Mouse (Mus musculus) thymus, adult 18-20 months (tissue): ENCODE data around the gene Taok2.
"Not testable (repeated sequence)": the region's sequence is repeated elsewhere in the genome, so short reads cannot be mapped to it uniquely, and the experiment has no call there.

Experiments used
- DNase-seq, 2 experiments: peaks; one replicate each; pipeline ENCODE4 v3.0.0; 2022; ENCODE audit warnings: mixed read lengths in 2 of 2

Taok2 gene

GRCm38 (mm10) chr7:126884286-126885164, at the start of gene Taok2:
Gene Taok2, minus strand, starts transcription at chr7:126884703.
- peak; percentile 94 to 95 for DNase-seq

GRCm38 (mm10) chr7:126932652-126933051, 48.1 kb upstream of the Taok2 start:
- no peak for DNase-seq

DNA sequence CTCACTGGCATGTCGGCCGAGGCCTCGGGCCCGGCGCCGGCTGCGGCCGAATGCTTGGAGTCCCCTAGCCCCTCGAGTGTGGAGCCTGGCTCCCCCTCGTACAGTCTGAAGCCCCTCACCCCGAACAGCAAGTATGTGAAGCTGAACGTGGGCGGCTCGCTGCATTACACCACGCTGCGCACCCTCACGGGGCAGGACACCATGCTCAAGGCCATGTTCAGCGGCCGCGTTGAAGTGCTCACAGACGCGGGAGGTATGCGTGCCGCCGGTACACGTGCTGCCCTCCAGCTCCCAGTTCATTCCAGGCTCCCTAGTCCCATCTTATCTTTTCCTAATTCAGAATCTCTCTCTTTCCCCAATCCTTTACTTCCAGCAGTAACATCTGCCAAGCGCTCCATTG, 44.5 kb upstream of the Taok2 start:
- DNase-seq = no peak

DNA sequence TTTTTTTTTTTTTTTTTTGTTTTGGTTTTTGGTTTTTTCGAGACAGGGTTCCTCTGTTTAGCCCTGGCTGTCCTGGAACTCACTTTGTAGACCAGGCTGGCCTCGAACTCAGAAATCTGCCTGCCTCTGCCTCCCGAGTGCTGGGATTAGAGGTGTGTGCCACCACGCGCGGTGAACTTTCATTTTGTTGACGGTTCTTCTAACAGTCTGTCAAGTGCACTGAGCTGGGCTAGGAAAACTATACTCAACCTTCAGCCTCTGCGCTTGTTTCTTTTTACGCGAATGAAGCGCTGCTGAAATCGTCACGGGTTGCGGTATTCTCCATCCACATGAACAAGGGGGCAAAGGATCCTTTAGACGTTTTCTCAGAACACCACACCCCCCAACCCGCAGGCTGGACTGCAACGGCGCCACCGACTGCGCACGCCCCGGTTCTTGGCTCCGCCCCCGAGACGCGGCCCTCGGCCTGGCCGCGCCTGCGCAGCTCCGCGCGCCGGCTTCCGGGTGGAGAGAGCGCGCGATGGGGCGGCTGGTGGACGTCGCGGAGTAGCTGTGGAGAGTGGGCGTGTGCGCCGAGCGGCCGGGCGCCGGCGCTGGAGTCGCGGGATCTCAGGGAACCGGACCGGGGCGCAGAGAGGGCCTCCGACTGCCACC, 44.0 kb upstream of the Taok2 start, which contains the start of gene Kctd13:
Gene Kctd13, plus strand, starts transcription at position 496 of the 654 bp plus-strand sequence.
- peak; percentile 86 for DNase-seq

DNA sequence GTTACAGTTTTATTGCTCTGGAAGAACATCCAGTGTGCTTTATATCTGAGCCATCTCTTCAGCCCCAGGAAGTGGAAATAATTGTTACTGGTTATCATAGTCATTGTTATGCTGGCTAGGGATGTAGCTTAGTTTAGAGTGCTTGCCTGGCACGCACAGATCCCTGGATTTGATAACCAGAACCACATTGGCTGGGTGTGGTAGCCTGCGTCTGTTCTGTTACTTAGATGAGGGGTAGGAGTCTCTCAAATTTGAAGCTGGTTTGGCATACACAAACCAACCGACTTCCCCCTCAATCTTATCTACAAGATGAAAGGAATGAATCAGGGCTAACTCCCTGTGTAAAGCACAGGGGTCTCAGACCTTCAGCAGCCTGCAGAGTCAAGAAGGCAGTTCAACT, 41.8 kb upstream of the Taok2 start:
- DNase-seq = no peak

- no peak for DNase-seq
Measured at GRCm38 (mm10) chr7:126923999-126924398, 39.5 kb upstream of the Taok2 start.

- no peak for DNase-seq
Measured at GRCm38 (mm10) chr7:126922624-126923060, 38.1 kb upstream of the Taok2 start, which contains the start of gene Tmem219. Gene Tmem219, minus strand, starts transcription at chr7:126922917.

DNA sequence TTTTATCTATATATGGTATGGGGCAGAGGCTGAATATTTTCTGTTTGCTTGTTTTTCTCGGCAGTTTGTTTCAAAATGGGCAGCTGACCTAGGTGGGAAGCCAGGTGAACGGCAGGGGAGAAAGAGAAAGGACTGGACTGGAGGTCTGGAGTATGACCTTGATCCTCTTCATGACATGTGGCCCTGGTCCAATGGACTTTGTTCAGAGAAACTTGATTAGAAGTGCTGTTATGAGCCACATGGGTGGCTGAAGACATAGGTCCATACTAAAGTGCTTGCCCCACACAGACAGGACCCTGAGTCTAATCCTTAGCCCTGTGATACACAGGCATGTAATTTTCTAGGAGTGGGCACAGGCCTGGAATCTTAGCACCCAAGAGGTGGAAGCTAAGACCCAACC, 37.1 kb upstream of the Taok2 start:
- DNase-seq = no peak

- DNase-seq = no peak
Measured at GRCm38 (mm10) chr7:126919973-126920372, 35.5 kb upstream of the Taok2 start.

DNA sequence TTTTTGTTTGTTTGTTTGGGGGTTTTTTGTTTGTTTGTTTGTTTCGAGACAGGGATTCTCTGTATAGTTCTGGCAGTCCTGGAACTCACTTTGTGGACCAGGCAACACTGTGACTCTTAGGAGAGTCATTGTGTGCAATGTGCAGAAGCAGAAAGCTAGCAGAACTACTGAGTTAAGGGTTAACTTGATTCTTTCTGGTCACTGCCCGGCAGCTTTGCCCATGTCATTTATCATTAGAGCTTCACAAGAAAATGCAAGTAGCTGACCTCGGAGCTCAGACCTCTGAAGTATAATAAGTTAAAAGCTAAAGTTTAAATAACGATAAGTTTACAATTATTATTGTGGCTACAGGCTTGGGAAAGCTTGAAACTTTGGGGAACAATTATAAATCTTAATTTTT, 33.9 kb upstream of the Taok2 start:
- not testable (repeated sequence) for DNase-seq

- no peak for DNase-seq
Measured at GRCm38 (mm10) chr7:126914844-126915243, 30.3 kb upstream of the Taok2 start.

GRCm38 (mm10) chr7:126905590-126905989, 21.1 kb upstream of the Taok2 start:
- no peak for DNase-seq

DNA sequence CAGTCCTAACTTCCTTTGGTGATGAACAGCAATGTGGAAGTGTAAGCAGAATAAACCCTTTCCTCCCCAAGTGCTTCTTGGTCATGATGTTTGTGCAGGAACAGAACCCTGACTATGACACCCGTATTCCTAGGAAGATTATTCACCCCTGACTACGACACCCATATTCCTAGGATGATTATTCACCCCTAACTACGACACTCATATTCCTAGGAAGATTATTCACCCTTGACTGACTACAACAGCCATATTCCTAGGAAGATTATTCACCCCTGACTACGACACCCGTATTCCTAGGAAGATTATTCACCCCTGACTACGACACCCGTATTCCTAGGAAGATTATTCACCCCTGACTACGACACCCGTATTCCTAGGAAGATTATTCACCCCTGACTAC, 15.3 kb upstream of the Taok2 start:
- not testable (repeated sequence) for DNase-seq

DNA sequence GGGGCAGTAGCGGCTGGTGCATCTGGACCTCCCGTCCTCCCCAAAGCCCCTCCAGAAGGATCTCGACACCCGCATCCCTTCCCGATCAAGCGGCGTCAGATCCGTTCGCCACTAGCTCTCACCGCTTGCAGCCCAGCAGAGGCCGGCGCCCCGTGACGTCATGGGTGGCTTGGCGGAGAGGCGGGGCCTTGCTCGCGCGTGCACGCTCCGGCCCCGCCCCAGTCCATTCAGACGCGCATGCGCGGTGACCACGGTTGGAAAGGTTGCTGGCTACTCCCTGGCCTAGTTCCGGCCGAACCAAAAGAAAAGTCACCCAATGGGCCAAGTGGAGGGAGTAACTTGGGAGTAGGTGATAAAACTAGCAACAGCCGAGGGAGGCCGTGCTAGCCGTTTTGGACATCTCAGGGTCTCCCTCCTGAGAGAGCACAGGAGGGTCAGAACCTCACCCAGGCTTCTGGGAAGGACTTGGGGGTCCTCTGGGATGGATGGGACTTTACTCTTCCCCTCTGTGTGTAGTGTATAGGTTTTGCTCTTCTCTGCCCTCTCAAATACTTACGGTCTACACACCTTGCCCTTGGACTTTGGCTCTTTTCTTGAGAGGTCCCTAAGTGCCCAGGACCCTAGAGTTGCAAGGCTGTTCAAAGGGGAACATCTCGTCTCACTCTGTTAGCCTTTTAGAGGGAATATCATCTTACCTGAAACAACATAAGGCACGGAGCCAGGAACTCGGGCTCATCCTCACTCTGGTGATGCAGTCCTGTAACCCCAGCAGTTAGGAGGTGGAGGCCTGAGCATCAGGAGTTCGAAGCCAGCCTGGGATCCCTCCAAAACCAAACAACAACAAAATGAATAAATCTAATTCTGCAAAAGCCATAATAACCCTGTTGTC, 13.8 kb upstream of the Taok2 start:
- peak; percentile 84 to 85 for DNase-seq

- DNase-seq = no peak
Measured at GRCm38 (mm10) chr7:126897390-126898101, 13.0 kb upstream of the Taok2 start.

GRCm38 (mm10) chr7:126896912-126897311, 12.4 kb upstream of the Taok2 start:
- DNase-seq = no peak

DNA sequence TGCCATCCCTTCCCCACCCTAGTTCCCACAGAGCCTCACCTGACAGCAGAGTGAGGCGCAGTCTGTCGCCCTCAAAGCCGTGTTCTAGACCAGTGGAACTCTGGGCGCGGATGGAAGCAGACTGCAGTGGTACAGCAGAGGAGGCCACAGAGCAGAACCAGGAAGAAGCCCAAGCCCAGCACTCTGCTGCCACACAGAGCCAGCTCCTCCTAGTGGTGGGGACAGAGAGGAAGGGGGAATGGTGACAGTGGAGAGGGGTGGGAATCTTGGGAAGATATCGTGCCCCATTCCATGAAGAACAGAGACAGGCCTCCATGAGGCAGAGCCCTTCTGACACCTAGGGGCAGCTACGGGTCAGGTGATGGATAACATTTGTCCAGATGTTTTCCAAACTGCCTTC, 4.3 kb upstream of the Taok2 start:
- DNase-seq = peak in 1 of 2 experiments; percentile 14

DNA sequence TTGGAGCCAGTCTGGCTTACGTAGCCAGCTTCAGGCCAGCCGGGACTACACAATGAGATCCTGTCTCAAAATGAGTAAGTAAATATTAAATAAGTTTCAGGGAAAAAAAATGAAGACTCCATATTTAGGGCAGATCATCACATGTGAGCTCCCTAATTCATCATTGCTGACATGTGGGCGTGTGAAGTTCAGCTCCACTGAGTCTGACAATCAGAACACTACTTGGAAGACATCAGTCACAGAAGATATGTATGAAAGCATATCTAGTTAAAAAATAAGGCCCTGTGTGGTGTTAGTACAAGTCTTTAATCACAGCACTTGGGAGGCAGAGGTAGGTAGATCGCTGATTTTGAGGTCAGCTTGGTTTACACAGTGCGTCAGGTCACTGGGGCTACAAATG, 2.8 kb upstream of the Taok2 start:
- no peak for DNase-seq

GRCm38 (mm10) chr7:126883731-126884181, 747 bp downstream of the Taok2 start:
- DNase-seq = peak; percentile 35 to 59

GRCm38 (mm10) chr7:126881040-126881439, 3.5 kb downstream of the Taok2 start:
- no peak for DNase-seq

- no peak for DNase-seq
Measured at GRCm38 (mm10) chr7:126877239-126877638, 7.3 kb downstream of the Taok2 start.

DNA sequence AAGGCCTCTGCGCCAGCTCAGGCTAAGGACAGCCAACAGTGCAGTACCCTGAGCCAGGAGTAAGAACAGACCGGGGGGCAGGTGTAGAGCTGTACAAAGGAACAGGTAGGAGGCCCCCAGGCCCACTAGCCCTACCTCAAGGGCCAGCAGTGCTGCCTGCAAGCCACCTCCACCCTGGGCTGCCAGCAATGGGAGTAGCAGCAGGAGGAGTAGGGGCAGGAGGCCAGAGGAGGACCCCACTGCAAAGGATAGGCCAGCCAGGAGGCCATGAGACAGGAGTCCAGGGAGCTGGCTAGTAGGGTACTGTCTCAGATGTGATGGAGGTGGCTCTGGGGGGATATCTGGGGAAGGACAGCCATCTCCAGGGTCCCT, 14.0 kb downstream of the Taok2 start:
- no peak for DNase-seq
